Mouse (Mus musculus): ENCODE results near the gene Nol6.

GRCm38 (mm10) chr4:41149891-41150290 lies 25.6 kb upstream of the Nol6 start:
- TF ChIP-seq TAL1 (IDR thresholded peaks at IDR 0.05; ENCODE audit: low read length), result no peak
- no peak for TF ChIP-seq GATA1 (IDR thresholded peaks at IDR 0.05; ENCODE audit: low read length)
